ENCODE assay signal across 8 mouse cellular contexts in genomic region chr14:54228933-54229713, GRCm38 (mm10). TPM values are rescaled to one million over a fixed set of nuclear protein-coding genes. Genes with fewer than 3 reads are reported as not detected.
DNase-seq lines count a peak whose midpoint lies in the region; ATAC-seq and TF ChIP-seq lines count a peak whose summit lies in the region.

No protein-coding gene starts in this region.

- peaks cover 43% of the 10 kb centered on the region for H3K4me1 ChIP-seq in spleen, adult 2 months (ENCODE audit: control insufficient read depth, insufficient read depth, insufficient read length)
- H3K4me1 ChIP-seq in forebrain, embryonic 12.5 days, result peaks cover 31% of the 10 kb centered on the region
- peaks cover 70% of the 10 kb centered on the region for H3K4me1 ChIP-seq in liver, embryonic 12.5 days

- TF ChIP-seq POLR2A in spleen, adult 2 months (IDR thresholded peaks at IDR 0.05; ENCODE audit: low read depth, low read length), result no peak

- WGBS in spleen, adult 2 months, result 84% methylated on average over 25 of the region's 25 CpGs
- WGBS in forebrain, embryonic 12.5 days, result 3% methylated on average over 25 of the region's 25 CpGs
- WGBS in liver, embryonic 12.5 days (ENCODE audit: insufficient replicate concordance), result 29% methylated on average over 25 of the region's 25 CpGs

- H3K4me2 ChIP-seq in forebrain, embryonic 12.5 days, result peak overlapping the region; percentile 62
- peak overlapping the region; percentile 90 for H3K4me2 ChIP-seq in liver, embryonic 12.5 days

- H3K9ac ChIP-seq in forebrain, embryonic 12.5 days, result peak overlapping the region; percentile 44; the same call in 1 of the 2 replicates
- H3K9ac ChIP-seq in liver, embryonic 12.5 days, result peak overlapping the region; percentile 12; the same call in 1 of the 2 replicates

- no peak for TF ChIP-seq CTCF in spleen, adult 2 months (IDR thresholded peaks at IDR 0.05; ENCODE audit: extremely low read depth, insufficient read depth, insufficient read length, insufficient replicate concordance)

- no peaks in the 10 kb centered on the region for H3K9me3 ChIP-seq in forebrain, embryonic 12.5 days
- H3K9me3 ChIP-seq in liver, embryonic 12.5 days (replicated peaks), result no peaks in the 10 kb centered on the region

- no peak overlapping the region for H3K4me3 ChIP-seq in spleen, adult 2 months (ENCODE audit: extremely low read depth, insufficient read depth, insufficient read length)
- H3K4me3 ChIP-seq in forebrain, embryonic 12.5 days (replicated peaks), result peak overlapping the region; percentile 34
- peak overlapping the region; percentile 10; the same call in 1 of the 2 replicates for H3K4me3 ChIP-seq in liver, embryonic 12.5 days

- H3K27me3 ChIP-seq in spleen, adult 2 months (ENCODE audit: control insufficient read depth, insufficient read depth, low read length), result no peaks in the 10 kb centered on the region
- peaks cover 3% of the 10 kb centered on the region; the same call in 1 of the 2 replicates for H3K27me3 ChIP-seq in forebrain, embryonic 12.5 days
- peaks cover 28% of the 10 kb centered on the region for H3K27me3 ChIP-seq in liver, embryonic 12.5 days (replicated peaks)

- no peaks in the 10 kb centered on the region for H3K36me3 ChIP-seq in spleen, adult 2 months (ENCODE audit: control insufficient read depth, insufficient read depth, low read length)
- 0 out of 2 replicates have a peak, but pooled peaks cover 3% of the 10 kb centered on the region for H3K36me3 ChIP-seq in forebrain, embryonic 12.5 days (replicated peaks)
- H3K36me3 ChIP-seq in liver, embryonic 12.5 days, result peaks cover 2% of the 10 kb centered on the region; the same call in 1 of the 2 replicates

- ATAC-seq in forebrain, embryonic 12.5 days (ENCODE audit: low FRiP score), result peak; percentile 62
- no peak for ATAC-seq in liver, embryonic 12.5 days

- peak overlapping the region; percentile 97 for H3K27ac ChIP-seq in spleen, adult 2 months (ENCODE audit: insufficient read depth, low read length)
- peak overlapping the region; percentile 80 for H3K27ac ChIP-seq in forebrain, embryonic 12.5 days
- no peak overlapping the region for H3K27ac ChIP-seq in liver, embryonic 12.5 days

- DNase-seq in spleen, adult 2 months (ENCODE audit: low read depth in 1 of 2, low spot score in 2 of 2), result no peak
- DNase-seq in spleen, postnatal 36 days (ENCODE audit: low spot score in 2 of 2), result no peak
- DNase-seq in thymus, postnatal 10 days (ENCODE audit: low spot score in 2 of 2), result peak; percentile 65
- DNase-seq in natural killer cell, adult 2 months (ENCODE audit: low spot score in 2 of 2), result no peak
- DNase-seq in kidney, adult 8-10 months, result no peak
- DNase-seq in frontal cortex, adult 2 months (ENCODE audit: extremely low spot score in 1 of 2, low spot score in 1 of 2), result no peak

RNA-seq across cellular contexts. Expression of gene Dad1, which starts 24.8 kb away (rescaled TPM):
- polyA plus RNA-seq in spleen, adult 2 months (2012; rRNA removed), result 309 and 372 TPM in 2 replicates
- 234 and 241 TPM in 2 replicates for polyA plus RNA-seq in forebrain, embryonic 12.5 days (2016; fragmentation: Nextera tagmentation; extraction: Ambion mirVana)
- 234 and 237 TPM in 2 replicates for polyA plus RNA-seq in liver, embryonic 12.5 days (2016; fragmentation: Nextera tagmentation; extraction: Ambion mirVana)
- 204 and 283 TPM in 2 replicates for polyA plus RNA-seq in frontal cortex, adult 2 months (2012; rRNA removed)

RNA-seq across cellular contexts. Expression of gene Abhd4, which starts 24.9 kb away (rescaled TPM):
- 17.9 and 23.4 TPM in 2 replicates for polyA plus RNA-seq in spleen, adult 2 months (2012; rRNA removed)
- polyA plus RNA-seq in forebrain, embryonic 12.5 days (2016; fragmentation: Nextera tagmentation; extraction: Ambion mirVana), result 46.3 and 48.5 TPM in 2 replicates
- 18.8 and 22.0 TPM in 2 replicates for polyA plus RNA-seq in liver, embryonic 12.5 days (2016; fragmentation: Nextera tagmentation; extraction: Ambion mirVana)
- 57.3 and 71.9 TPM in 2 replicates for polyA plus RNA-seq in frontal cortex, adult 2 months (2012; rRNA removed)

RNA-seq across cellular contexts. Expression of gene Olfr49, which starts 55.6 kb away (rescaled TPM):
- polyA plus RNA-seq in spleen, adult 2 months (2012; rRNA removed), result not detected in 2 replicates
- polyA plus RNA-seq in forebrain, embryonic 12.5 days (2016; fragmentation: Nextera tagmentation; extraction: Ambion mirVana), result not detected in 2 replicates
- polyA plus RNA-seq in liver, embryonic 12.5 days (2016; fragmentation: Nextera tagmentation; extraction: Ambion mirVana), result not detected in 2 replicates
- not detected in 2 replicates for polyA plus RNA-seq in frontal cortex, adult 2 months (2012; rRNA removed)

Comparison
In these comparisons a context has a peak if more than half of its experiments do, and no peak if none do; other contexts are left out.
1. DNase-seq: peak in thymus, postnatal 10 days (2 of 2); none in spleen, adult 2 months (0 of 2), spleen, postnatal 36 days (0 of 2), natural killer cell, adult 2 months (0 of 2), kidney, adult 8-10 months (0 of 2) and frontal cortex, adult 2 months (0 of 2).